Mouse (Mus musculus) neural tube, embryonic 14.5 days (tissue): ENCODE results near the gene Gm49396. TPM values are rescaled to one million over a fixed set of nuclear protein-coding genes. Genes with fewer than 3 reads are reported as not detected.

Experiments
- ATAC-seq: fragments of 200-750 bp; cut with Nextera tagmentation; 2 replicates; pipeline ENCODE4 v1.8.0; 2017; ENCODE audit warnings: low read depth, mild to moderate bottlenecking, moderate TSS enrichment, moderate library complexity
- H3K27ac ChIP-seq: fragments of 300-500 bp; sonication (generic); 2 replicates; pipeline ENCODE4 v1.5.1; 2014; ENCODE audit warnings: low read depth, mild to moderate bottlenecking, control low read depth, low read length, moderate library complexity, mixed read lengths
- H3K27me3 ChIP-seq: fragments of 300-500 bp; sonication (generic); 2 replicates; pipeline ENCODE4 v1.6.1; 2014; ENCODE audit warnings: low read length; ENCODE audit not compliant: control insufficient read depth, insufficient read depth
- H3K36me3 ChIP-seq: fragments of 300-500 bp; sonication (generic); 2 replicates; pipeline ENCODE4 v1.6.1; 2014; ENCODE audit warnings: low read length, mixed read lengths; ENCODE audit not compliant: control insufficient read depth, insufficient read depth
- H3K4me1 ChIP-seq: fragments of 300-500 bp; sonication (generic); 2 replicates; pipeline ENCODE4 v1.6.1; 2014; ENCODE audit warnings: low read length; ENCODE audit not compliant: control insufficient read depth, insufficient read depth
- H3K4me2 ChIP-seq: fragments of 300-500 bp; sonication (generic); 2 replicates; pipeline ENCODE4 v1.6.1; 2014; ENCODE audit warnings: mild to moderate bottlenecking, low read depth, low read length, control low read depth
- H3K4me3 ChIP-seq: fragments of 300-500 bp; sonication (generic); 2 replicates; pipeline ENCODE4 v1.5.1; 2014; ENCODE audit warnings: low read depth, low read length, control low read depth, mixed read lengths
- H3K9ac ChIP-seq: fragments of 300-500 bp; sonication (generic); replicated peaks from 2 replicates; pipeline ENCODE4 v1.6.1; 2014; ENCODE audit warnings: low read depth, mild to moderate bottlenecking, control low read depth, low read length, mixed read lengths
- H3K9me3 ChIP-seq: fragments of 300-500 bp; sonication (generic); 2 replicates; pipeline ENCODE4 v1.6.1; 2016; ENCODE audit warnings: low read length; ENCODE audit not compliant: control insufficient read depth
- WGBS: fragments of 180-500 bp; shearing (Covaris S2); extraction: QIAGEN DNeasy Blood & Tissue Kit; methylation state at CpG from one replicate; pipeline ENCODE4 v1.1.7; 2014; 5-methylcytosine and 5-hydroxymethylcytosine counted together
- polyA plus RNA-seq: library from polyadenylated mRNA; unstranded; fragments of >200 nt; fragmentation: Nextera tagmentation; extraction: Ambion mirVana; gene quantifications from 2 replicates; pipeline ENCODE4 v1.2.1, GENCODE M21; 2014

Gm49396 gene
- polyA plus RNA-seq, 1 experiment from 2014 or later = 8.1 TPM

DNA sequence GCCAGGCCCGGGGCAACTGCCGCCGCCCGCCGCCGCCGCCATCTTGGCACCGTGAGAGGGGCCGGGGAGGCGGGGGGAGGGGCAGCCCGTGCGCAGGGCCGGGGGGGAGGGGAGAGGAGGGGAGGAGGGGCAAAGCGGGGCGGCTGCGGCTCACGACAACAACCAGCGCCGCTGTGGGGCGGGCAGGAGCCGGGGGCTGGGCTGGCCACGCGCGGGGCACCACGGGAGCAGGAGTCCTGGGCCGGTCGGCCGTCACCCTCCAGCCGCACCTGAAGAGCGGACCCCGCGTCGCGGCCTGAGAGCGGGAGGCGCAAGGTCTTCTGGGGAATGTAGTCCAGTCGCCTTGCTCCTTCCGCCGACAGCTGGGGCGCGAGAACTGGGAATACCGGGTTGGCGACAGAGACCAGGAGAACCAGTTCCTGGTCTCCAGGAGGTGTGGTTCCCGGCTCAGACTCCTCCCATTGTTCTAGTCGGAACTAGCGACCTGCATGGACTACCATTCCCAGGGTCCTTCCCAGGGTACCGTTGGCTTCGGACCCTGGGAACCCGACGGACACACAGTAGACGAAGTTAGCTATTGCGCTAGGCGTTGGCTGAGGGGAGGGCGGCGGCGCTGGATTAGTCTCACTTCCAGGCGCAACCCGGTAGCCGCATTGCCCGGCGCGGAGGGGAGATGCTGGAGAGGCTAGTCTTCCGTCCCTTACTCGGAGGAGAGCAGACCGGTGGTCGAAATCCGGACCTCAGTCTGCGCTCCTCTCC is 25.7 kb downstream of the Gm49396 start, which contains the start of gene Kmt2b:
TSS of gene Kmt2b (minus strand) at position 51 of the 759 bp plus-strand sequence.
- 0% methylated on average over 52 of the region's 68 CpGs for WGBS

DNA sequence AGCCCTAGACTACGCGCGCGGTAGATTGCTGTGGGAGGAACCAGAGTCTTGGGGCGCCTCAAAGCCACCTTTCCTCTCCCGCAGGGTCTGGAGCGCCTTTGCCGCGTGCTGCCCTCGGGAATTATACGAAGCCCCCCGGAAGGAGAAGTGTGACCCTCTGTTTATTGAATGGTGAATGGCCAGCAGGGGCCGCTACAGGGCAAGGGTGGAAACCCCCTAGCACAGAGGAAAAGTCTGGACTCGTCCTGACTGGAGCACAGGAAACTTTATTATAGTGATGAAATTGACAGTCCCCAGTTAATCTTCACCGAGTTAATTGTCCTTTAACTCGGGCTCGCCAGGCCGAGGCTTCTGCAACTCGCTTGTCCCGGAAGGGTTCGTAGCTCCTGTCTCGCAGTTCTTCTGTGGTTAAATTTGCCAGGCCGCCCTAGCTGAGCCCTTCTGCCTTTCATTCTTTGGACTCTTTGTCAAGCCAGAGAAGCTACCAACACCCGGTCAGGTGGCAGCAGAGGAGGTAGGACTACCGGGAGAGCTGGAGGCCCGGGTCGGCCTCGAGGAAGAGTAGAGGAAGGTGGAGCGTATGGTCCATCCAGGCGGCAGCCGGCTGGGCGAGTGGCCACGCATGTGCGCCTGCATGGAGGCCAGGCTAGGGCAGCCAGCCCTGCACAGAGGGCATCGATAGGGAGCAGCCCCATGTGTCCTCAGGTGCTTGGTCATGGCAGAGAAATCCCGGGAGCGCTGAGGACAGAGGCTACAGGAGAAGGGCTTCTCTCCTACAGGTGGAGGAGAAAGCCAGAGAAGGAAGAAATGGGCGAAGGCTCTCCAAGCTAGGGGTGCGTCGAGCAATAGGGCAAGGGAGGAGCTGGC is 26.5 kb downstream of the Gm49396 start:
- Histone ChIP-seq H3K9ac (peak overlapping the region; percentile 96), H3K27me3 (peaks cover 3% of the 10 kb centered on the region; the same call in 1 of the 2 replicates), H3K4me1 (peaks cover 13% of the 10 kb centered on the region), H3K4me3 (peak overlapping the region; percentile 93), H3K27ac (peak overlapping the region; percentile 92), H3K4me2 (peak overlapping the region; percentile 97), H3K9me3 (no peaks in the 10 kb centered on the region), H3K36me3 (peaks cover 19% of the 10 kb centered on the region)
- ATAC-seq = peak; percentile 72
- WGBS = 28% methylated on average over 40 of the region's 40 CpGs

More for the DNA sequence above, 25.7 kb downstream of the Gm49396 start, which contains the start of gene Kmt2b:
- ATAC-seq = peak; percentile 93
- Histone ChIP-seq H3K9me3 (no peaks in the 10 kb centered on the region), H3K9ac (peak within 1 kb of the TSS; percentile 96), H3K27me3 (peaks cover 3% of the 10 kb centered on the region; the same call in 1 of the 2 replicates), H3K4me2 (peak within 1 kb of the TSS; percentile 97), H3K4me3 (peak within 1 kb of the TSS; percentile 93), H3K27ac (peak within 1 kb of the TSS; percentile 92), H3K4me1 (peaks cover 13% of the 10 kb centered on the region), H3K36me3 (peaks cover 28% of the 10 kb centered on the region)

DNA sequence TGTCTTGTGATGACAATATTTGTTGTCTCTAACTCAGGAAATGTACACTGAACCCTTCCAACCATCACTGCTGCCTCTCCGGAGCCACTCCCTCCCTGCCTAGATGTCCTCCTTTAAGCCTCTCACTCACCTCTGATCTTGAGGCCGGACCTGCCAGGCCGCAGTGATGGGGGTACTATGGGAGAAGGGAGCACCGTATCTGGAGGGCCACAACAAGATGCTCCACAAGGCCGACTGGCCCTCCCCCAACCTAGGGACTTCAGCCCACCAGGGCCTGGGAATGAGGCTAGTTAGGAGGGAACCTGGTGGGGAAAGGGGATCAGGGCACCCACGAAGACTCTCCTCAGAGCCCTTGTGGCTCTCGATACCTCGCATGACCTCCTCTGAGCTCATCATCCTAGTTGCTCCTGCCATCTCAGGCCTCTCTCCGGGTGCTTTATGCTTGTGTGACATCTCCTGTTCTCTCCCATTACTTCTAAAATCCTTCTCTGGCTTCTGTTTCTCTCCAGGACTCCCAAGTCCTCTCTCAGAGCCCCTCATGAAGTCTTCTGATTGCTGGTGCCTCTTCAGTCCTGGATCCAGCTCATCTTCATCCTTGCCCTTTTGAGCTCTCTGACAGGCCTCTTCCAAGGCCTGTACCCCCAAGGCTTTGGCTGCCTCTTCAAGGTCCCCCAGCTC is 27.9 kb downstream of the Gm49396 start:
- Histone ChIP-seq H3K4me1 (peaks cover 13% of the 10 kb centered on the region), H3K9me3 (no peaks in the 10 kb centered on the region), H3K27ac (no peak overlapping the region), H3K36me3 (peaks cover 6% of the 10 kb centered on the region; the same call in 1 of the 2 replicates), H3K4me2 (no peak overlapping the region), H3K9ac (no peak overlapping the region), H3K27me3 (peaks cover 3% of the 10 kb centered on the region; the same call in 1 of the 2 replicates), H3K4me3 (no peak overlapping the region)
- 92% methylated on average over 9 of the region's 9 CpGs for WGBS
- no peak for ATAC-seq

DNA sequence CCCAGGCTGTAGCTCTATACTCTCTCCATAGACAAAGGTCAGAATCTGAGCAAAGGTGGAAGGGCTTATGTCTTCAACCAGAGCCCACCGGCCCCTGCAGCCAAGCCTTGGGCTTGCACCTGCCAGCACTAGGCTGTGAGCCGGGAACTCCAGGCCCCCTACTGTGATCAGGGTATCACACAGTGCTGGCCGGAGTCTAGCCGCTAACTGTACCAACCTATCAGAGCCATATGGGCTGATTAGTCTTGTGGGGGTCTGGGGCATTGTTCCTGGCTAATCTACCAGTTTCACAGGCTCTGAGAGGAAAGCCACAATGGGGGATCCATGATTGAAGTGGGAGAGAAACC is 28.4 kb downstream of the Gm49396 start:
- H3K27me3 ChIP-seq = peaks cover 3% of the 10 kb centered on the region; the same call in 1 of the 2 replicates
- H3K27ac ChIP-seq = no peak overlapping the region
- H3K36me3 ChIP-seq = 0 out of 2 replicates have a peak, but pooled peaks cover 2% of the 10 kb centered on the region
- H3K4me3 ChIP-seq = no peak overlapping the region
- H3K9ac ChIP-seq = no peak overlapping the region
- no peak overlapping the region for H3K4me2 ChIP-seq
- no peaks in the 10 kb centered on the region for H3K9me3 ChIP-seq
- WGBS = 35% methylated on average over 4 of the region's 4 CpGs
- peaks cover 11% of the 10 kb centered on the region for H3K4me1 ChIP-seq
- no peak for ATAC-seq

DNA sequence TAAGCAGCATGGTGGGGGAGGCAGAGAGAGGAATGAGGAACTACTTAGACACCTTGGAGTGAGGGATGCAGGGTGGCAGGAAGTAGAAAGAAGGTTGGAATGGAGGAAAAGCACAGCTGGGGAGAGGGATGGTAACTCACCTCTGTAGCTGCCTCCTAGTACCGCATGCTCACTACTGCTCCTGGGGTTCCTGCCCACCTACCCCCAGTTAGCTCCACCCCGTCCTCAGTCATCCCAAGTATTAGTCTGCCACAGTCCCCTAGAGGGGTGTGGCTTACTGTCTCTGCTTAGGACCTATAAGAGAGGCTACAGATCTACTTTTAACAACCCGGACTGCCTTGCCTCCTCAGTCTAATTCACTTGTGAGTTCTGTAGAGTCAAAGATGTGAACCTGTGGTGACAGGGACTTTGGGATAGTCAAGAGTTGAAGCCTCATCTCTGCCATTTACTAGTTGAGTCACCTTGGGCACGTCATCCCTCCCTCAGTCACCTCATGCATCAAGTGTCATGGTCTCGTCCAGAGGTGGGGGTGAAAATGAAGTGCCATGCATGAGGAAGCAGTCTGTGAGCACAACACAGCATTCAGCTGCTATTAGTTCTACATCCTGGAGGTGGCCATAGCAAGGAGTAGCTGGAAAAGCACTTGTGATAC is 29.8 kb downstream of the Gm49396 start:
- 58% methylated on average over 5 of the region's 5 CpGs for WGBS
- no peaks in the 10 kb centered on the region for H3K4me1 ChIP-seq
- H3K4me3 ChIP-seq = no peak overlapping the region
- no peak for ATAC-seq
- H3K9me3 ChIP-seq = no peaks in the 10 kb centered on the region
- H3K27me3 ChIP-seq = peaks cover 3% of the 10 kb centered on the region; the same call in 1 of the 2 replicates
- no peak overlapping the region for H3K27ac ChIP-seq
- H3K4me2 ChIP-seq = no peak overlapping the region
- no peak overlapping the region for H3K9ac ChIP-seq
- no peaks in the 10 kb centered on the region for H3K36me3 ChIP-seq

DNA sequence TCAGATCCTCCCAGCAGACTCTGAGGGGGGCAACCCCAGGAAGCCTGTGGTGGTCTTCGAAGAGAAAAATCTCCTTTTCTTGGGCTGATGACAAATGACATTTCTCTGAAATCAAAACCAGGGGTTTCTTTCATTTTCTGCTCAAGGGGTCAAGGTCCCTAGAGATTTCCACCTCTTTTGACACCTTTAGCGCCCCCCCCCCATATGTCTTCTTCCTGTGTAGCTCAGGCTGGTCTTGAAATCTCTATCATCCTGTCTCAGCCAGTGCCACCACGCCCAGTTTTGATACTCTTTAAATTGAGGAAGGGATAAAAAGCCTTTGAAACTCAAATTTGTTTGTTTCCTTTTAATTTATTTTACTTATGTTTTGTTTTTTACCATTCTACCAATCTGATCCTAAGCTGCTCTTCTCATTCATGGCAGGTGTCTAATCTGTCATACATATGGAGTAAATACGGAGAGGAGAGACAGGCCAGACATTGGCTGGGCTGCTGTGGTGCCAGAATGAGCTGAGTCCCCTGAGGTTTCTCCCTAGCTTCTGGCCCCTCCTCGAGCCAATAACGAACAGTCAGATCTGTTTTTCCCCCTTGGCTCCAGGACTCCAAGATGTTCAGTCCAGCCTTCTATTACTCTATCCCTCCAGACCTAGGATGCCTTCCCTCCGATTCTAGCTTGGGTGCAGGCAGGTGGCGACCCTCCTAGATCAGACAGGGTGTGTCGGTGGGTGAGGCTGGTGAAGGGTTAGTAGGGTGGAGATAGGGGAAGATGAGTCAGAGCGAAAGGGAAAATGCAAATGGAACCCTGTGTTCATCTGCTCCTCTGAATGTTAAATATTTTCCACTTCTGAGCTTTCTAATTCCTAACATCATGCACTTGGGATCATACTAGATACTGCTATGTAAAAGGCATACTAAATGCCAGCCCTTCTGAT is 30.7 kb downstream of the Gm49396 start:
- WGBS = 71% methylated on average over 10 of the region's 10 CpGs
- no peaks in the 10 kb centered on the region for H3K4me1 ChIP-seq
- H3K27me3 ChIP-seq = no peaks in the 10 kb centered on the region
- no peaks in the 10 kb centered on the region for H3K36me3 ChIP-seq
- H3K4me2 ChIP-seq = no peak overlapping the region
- H3K9me3 ChIP-seq = no peaks in the 10 kb centered on the region
- no peak overlapping the region for H3K4me3 ChIP-seq
- no peak overlapping the region for H3K27ac ChIP-seq
- no peak overlapping the region for H3K9ac ChIP-seq
- no peak for ATAC-seq

DNA sequence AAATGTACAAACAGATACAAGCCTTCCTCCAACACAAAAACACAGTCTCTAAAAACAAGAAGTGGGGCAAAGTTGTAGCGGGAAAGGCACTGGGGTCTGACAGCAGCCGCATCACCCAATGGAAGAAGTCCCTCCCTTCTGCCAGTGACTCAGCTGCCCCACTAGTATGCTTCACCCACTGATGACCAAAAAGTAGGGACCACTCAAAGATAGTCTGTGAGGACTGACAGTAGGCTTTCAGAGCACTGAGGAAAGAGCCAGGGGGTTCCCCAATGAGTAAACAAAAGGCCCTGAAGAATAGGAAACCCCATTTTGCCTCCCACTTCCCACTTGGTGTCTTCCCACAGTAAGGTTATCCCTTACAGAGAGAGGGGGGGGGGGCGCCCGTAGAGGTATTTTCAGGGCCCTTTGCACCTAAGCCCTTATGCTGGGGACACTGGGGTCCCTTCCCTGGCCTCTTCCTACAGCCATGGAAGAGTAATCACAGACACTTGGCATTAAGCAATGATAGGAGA is 31.4 kb downstream of the Gm49396 start:
- Histone ChIP-seq H3K9ac (no peak overlapping the region), H3K27ac (no peak overlapping the region), H3K4me3 (no peak overlapping the region), H3K4me1 (no peaks in the 10 kb centered on the region), H3K36me3 (no peaks in the 10 kb centered on the region), H3K9me3 (no peaks in the 10 kb centered on the region), H3K4me2 (no peak overlapping the region), H3K27me3 (no peaks in the 10 kb centered on the region)
- no peak for ATAC-seq
- WGBS = 67% methylated on average over 4 of the region's 4 CpGs
